Mouse (Mus musculus): ENCODE data around the gene Ctsq.
"Not testable (repeated sequence)": the region's sequence is repeated elsewhere in the genome, so short reads cannot be mapped to it uniquely, and the experiment has no call there.

Ctsq gene

GRCm38 (mm10) chr13:61040531-61040930 lies at the start of gene Ctsq:
Ctsq (minus strand) TSS chr13:61040631.
- DNase-seq = no peak

- no peak for DNase-seq
Measured at GRCm38 (mm10) chr13:61022785-61023184, 17.6 kb downstream of the Ctsq start.

GRCm38 (mm10) chr13:61021844-61022243 lies 18.6 kb downstream of the Ctsq start:
- no peak for DNase-seq

DNA sequence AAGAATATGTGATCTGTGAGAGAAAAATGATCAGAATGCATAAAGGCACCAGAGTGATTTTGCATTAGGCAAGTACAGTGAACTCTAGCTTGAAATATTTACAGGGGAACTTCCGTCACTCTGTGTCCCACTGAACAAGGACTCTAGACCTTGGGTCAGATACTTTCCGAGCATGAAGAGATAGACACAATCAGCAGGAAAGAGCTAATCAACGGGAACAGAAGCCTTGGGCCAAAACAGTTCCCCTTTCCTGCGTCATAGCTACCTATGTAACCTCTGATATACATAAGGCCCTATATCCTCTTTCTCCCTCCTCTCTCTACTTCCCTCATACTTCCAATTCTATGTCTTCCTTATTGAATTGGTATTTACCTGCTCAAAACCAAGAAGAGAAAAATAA lies 30.3 kb downstream of the Ctsq start:
- DNase-seq = no peak

GRCm38 (mm10) chr13:61005859-61006258 lies 34.6 kb downstream of the Ctsq start, which contains the start of gene Ctsj:
Ctsj (minus strand) TSS chr13:61005959.
- DNase-seq = no peak

DNA sequence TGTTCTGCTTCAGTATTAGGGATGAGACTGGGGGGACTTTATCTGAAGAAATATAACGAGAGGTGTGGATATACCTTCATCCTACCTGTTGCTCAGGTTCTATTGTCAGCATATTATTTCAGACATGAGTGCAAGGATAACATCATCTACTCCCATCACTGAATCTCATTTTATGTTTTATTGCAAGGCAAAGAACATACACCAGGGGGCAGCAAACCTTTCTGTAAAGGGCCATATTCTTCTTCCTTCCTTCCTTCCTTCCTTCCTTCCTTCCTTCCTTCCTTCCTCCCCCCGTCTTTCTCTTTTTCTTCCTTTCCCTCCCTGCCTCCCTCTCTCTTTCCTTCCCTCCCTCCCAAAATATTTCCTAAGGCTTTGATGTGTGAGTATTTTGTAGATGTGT lies 42.8 kb downstream of the Ctsq start:
- DNase-seq = no peak

DNA sequence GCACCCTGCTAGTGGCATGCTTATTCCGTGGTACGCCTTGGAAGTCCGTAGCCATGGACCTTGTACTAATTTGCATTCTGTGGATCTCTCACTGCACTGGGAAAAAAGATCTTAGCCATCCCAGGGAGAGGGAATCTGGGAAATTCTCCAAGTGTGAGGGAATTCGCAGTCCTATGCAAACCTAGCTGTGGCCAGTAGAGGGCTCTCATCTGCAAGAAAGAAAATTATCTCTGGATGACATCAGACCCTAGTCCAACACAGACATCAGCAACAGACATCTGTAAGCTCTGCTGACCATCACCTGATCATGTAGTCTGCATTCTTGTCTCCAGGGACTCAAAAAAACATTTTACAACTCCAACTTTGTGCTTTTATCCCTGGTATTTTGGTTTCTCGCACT lies 53.5 kb downstream of the Ctsq start:
- DNase-seq = not testable (repeated sequence)

Measured in kidney, adult 8-10 months (tissue).